Mouse (Mus musculus) lung, embryonic 16.5 days (tissue): ENCODE data around the gene Bin2. TPM values are rescaled to one million over a fixed set of nuclear protein-coding genes. Genes with fewer than 3 reads are reported as not detected.

Source experiments
- ATAC-seq: fragments of 200-750 bp; cut with Nextera tagmentation; 2 replicates; pipeline ENCODE4 v1.8.0; 2017; ENCODE audit warnings: low read depth, mild to moderate bottlenecking, moderate library complexity
- H3K27ac ChIP-seq: fragments of 300-500 bp; sonication (generic); 2 replicates; pipeline ENCODE4 v1.5.1; 2014; ENCODE audit warnings: mild to moderate bottlenecking, control low read depth, low read length
- H3K27me3 ChIP-seq: fragments of 300-500 bp; sonication (generic); 2 replicates; pipeline ENCODE4 v1.6.1; 2014; ENCODE audit warnings: low read depth, low read length, mixed read lengths; ENCODE audit not compliant: control insufficient read depth, insufficient read depth
- H3K36me3 ChIP-seq: fragments of 300-500 bp; sonication (generic); 2 replicates; pipeline ENCODE4 v1.6.1; 2014; ENCODE audit warnings: low read length; ENCODE audit not compliant: control insufficient read depth, insufficient read depth
- H3K4me1 ChIP-seq: fragments of 300-500 bp; sonication (generic); replicated peaks from 2 replicates; pipeline ENCODE4 v1.6.1; 2014; ENCODE audit warnings: low read length, mixed read lengths; ENCODE audit not compliant: control insufficient read depth, insufficient read depth
- H3K4me2 ChIP-seq: fragments of 300-500 bp; sonication (generic); 2 replicates; pipeline ENCODE4 v1.6.1; 2014; ENCODE audit warnings: low read depth, low read length, control low read depth
- H3K4me3 ChIP-seq: fragments of 300-500 bp; sonication (generic); 2 replicates; pipeline ENCODE4 v1.5.1; 2014; ENCODE audit warnings: mild to moderate bottlenecking, low read length, control low read depth
- H3K9ac ChIP-seq: fragments of 300-500 bp; sonication (generic); 2 replicates; pipeline ENCODE4 v1.6.1; 2014; ENCODE audit warnings: low read length, control low read depth
- H3K9me3 ChIP-seq: fragments of 300-500 bp; sonication (generic); 2 replicates; pipeline ENCODE4 v1.6.1; 2016; ENCODE audit warnings: low read length; ENCODE audit not compliant: control insufficient read depth
- WGBS: fragments of 180-500 bp; shearing (Covaris S2); extraction: QIAGEN DNeasy Blood & Tissue Kit; methylation state at CpG from one replicate; pipeline ENCODE4 v1.1.7; 2014; 5-methylcytosine and 5-hydroxymethylcytosine counted together
- microRNA-seq: library from miRNA; unstranded; fragments of <30 nt; microRNA quantifications from one replicate; pipeline ENCODE4, GENCODE M21; 2016
- polyA plus RNA-seq: library from polyadenylated mRNA; unstranded; fragments of >200 nt; fragmentation: Nextera tagmentation; extraction: Ambion mirVana; gene quantifications from 2 replicates; pipeline ENCODE4 v1.2.1, GENCODE M21; 2015

Bin2 gene
- polyA plus RNA-seq, 1 experiment from 2014 or later = 4.6 TPM

DNA sequence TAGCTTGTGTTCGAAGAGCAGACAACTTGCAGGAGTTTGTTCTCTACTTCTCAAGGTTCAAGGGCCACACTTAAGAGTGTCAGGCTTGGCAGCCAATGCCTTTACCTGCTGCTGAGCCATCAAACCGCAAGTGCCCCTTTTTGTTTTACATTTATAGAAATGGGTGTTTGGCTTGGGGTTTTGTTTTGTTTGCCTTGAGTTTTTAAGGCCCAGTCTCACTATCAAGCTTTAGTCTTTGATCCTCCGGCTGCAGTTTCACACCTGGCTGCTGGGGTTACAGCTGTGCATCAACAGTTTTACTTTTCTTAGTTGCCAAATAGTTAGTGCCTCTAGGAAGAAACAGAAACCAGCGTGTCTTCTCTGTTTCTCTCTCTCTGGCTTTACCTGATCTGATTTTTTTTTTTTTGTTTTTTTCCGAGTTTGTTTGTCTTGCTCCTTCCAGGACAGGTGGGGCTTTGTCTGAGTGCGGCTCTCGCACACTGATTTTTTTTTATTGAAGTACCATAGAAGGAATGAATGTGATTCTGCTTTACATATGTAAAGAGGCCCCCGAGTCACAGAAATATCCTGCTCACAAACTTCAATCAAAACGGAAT is 71.0 kb downstream of the Bin2 start:
- Histone ChIP-seq H3K27me3 (peaks cover 15% of the 10 kb centered on the region), H3K9me3 (no peaks in the 10 kb centered on the region), H3K4me1 (peaks cover 6% of the 10 kb centered on the region), H3K4me3 (peak overlapping the region; percentile 78), H3K9ac (peak overlapping the region; percentile 87), H3K36me3 (no peaks in the 10 kb centered on the region), H3K27ac (no peak overlapping the region), H3K4me2 (peak overlapping the region; percentile 98)
- 9% methylated on average over 9 of the region's 9 CpGs for WGBS
- ATAC-seq = no peak

DNA sequence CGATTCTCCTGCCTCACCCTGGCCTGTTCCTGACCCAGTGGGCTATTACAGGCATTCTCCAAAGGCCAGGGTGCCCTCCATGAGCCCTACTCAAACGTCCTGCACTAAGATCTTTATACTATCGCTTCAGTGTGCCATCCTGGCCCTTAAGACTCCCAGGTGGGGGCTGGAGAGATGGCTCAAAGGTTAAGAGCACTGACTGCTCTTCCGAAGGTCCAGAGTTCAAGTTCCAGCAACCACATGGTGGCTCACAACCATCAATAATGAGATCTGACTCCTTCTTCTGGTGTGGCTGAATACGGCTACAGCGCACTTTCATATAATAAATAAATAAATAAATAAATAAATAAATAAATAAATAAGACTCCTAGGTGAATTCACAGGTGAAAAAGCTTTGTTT is 76.5 kb downstream of the Bin2 start:
- H3K4me3 ChIP-seq = no peak overlapping the region
- H3K4me2 ChIP-seq = no peak overlapping the region
- H3K9me3 ChIP-seq = no peaks in the 10 kb centered on the region
- H3K27me3 ChIP-seq = no peaks in the 10 kb centered on the region
- no peaks in the 10 kb centered on the region for H3K4me1 ChIP-seq
- no peaks in the 10 kb centered on the region; the same call in 1 of the 2 replicates for H3K36me3 ChIP-seq
- H3K9ac ChIP-seq = no peak overlapping the region
- ATAC-seq = no peak
- 78% methylated on average over 6 of the region's 6 CpGs for WGBS
- no peak overlapping the region for H3K27ac ChIP-seq

Small RNAs within 50 kb of the gene (microRNA-seq; reads per million reads assigned to microRNA genes)
- not detected for gene Mir6961

Other genes starting within 250 kb of the Bin2 start
- gene Gm5475, start 247.4 kb downstream of the Bin2 start, polyA plus RNA-seq = 0.06 and 0.19 TPM in 2 replicates
- 22.3 and 23.6 TPM in 2 replicates for gene Slc11a2, start 244.5 kb downstream of the Bin2 start, polyA plus RNA-seq
- gene Letmd1, start 200.5 kb downstream of the Bin2 start, polyA plus RNA-seq = 23.9 and 26.1 TPM in 2 replicates
- 9.5 and 10.6 TPM in 2 replicates for gene Csrnp2, start 174.1 kb downstream of the Bin2 start, polyA plus RNA-seq
- 22.3 and 23.0 TPM in 2 replicates for gene Tfcp2, start 117.5 kb downstream of the Bin2 start, polyA plus RNA-seq
- gene Pou6f1, start 69.6 kb downstream of the Bin2 start, polyA plus RNA-seq = 4.0 and 5.2 TPM in 2 replicates
- 248 and 262 TPM in 2 replicates for gene Dazap2, start 54.2 kb downstream of the Bin2 start, polyA plus RNA-seq
- 20.5 and 22.1 TPM in 2 replicates for gene Smagp, start 32.6 kb downstream of the Bin2 start, polyA plus RNA-seq
- gene Cela1, start 18.4 kb upstream of the Bin2 start, polyA plus RNA-seq = 4.2 and 9.6 TPM in 2 replicates
- 0.67 and 1.3 TPM in 2 replicates for gene Galnt6, start 59.8 kb upstream of the Bin2 start, polyA plus RNA-seq
- gene Slc4a8, start 92.2 kb upstream of the Bin2 start, polyA plus RNA-seq = 2.5 and 4.2 TPM in 2 replicates
- gene Scn8a, start 200.3 kb upstream of the Bin2 start, polyA plus RNA-seq = 0.98 and 1.4 TPM in 2 replicates